Mouse (Mus musculus) erythroblast, adult 5-6 weeks (primary cell): ENCODE results near the gene Tmem223. TPM values are rescaled to one million over a fixed set of nuclear protein-coding genes. Genes with fewer than 3 reads are reported as not detected.
"Not testable (repeated sequence)": the region's sequence is repeated elsewhere in the genome, so short reads cannot be mapped to it uniquely, and the experiment has no call there.

ENCODE experiments used
- ATAC-seq: replicated peaks from 2 replicates; pipeline ENCODE4 v1.8.0; 2016; ENCODE audit warnings: moderate number of reproducible peaks, mild to moderate bottlenecking, moderate TSS enrichment, inconsistent platforms; ENCODE audit not compliant: poor library complexity, low FRiP score, severe bottlenecking
- total RNA-seq, 2 experiments: library from RNA; stranded (forward) in 1 of 2; stranded (reverse) in 1 of 2; fragments of 150-400 nt in 1 of 2; fragments of 200-764, 138-1000 nt in 1 of 2; gene quantifications; 2 replicates each; pipeline versions ENCODE4 v1.2.3 to v1.2.4; 2015 to 2017; ENCODE audit warnings: low replicate concordance in 2 of 2

Tmem223 gene
- total RNA-seq (2015; ENCODE audit: low replicate concordance) (9.4 and 11.0 TPM in 2 replicates), total RNA-seq (2017; ENCODE audit: low replicate concordance) (3.1 and 6.8 TPM in 2 replicates)

- ATAC-seq: peak; percentile 65
Measured at GRCm38 (mm10) chr19:8770567-8771270, at the start of gene Tmem223. Gene Tmem223, plus strand, starts transcription at chr19:8770996.

- ATAC-seq: no peak
Measured at GRCm38 (mm10) chr19:8721378-8721777, 49.4 kb upstream of the Tmem223 start.

GRCm38 (mm10) chr19:8722021-8722420 is 48.8 kb upstream of the Tmem223 start:
- ATAC-seq: no peak

DNA sequence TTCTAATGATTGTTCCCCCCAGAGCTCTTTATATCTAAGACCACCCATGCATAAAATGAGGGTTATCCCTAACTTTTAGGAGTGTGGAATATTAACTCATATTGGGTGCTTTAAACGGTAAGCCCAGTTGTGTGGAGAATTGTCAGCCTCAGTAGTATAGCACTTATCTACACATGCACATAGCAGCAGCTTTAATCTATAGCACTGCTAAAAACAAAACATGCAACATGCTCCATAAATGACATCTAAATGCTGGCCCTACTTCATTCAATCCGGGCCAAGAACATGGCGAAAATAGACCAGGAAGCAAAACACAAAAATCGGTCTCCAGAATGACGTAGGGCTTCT is 48.3 kb upstream of the Tmem223 start:
- peak; percentile 29 for ATAC-seq

DNA sequence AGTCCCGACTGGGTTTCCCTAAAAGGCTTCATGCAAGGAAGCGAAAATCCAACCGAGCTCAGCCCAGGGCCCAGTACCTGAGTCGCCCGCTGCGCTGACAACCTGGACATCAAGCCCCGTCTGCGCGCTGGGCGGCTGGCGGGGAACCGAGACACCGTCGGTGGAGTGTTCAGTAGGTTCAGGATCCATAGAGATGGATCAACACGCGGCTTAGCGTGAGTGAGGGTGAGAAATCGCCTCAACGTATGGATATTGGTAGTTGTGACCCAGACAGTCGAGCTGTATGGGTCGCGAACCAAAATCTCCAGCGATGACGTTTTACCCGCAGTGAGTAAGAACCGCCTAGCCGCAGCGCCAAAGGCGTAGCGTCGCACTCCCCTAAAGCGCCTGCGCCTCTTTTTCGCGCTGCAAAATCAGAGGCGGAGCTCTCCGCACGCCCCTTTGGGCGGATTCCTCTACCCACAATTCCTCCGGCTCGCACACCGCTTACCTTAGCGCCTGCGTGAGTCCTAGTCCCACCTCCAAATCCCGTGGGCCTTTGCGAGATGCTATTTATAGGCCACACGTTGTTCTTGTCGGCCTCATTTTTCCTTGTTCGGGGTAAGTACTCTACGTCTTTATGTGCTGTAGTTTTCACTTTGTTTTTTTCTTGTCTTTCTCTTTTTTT is 47.8 kb upstream of the Tmem223 start, which contains the start of gene Slc3a2:
Gene Slc3a2, minus strand, starts transcription at position 463 of the 667 bp plus-strand sequence.
- peak; percentile 90 for ATAC-seq

DNA sequence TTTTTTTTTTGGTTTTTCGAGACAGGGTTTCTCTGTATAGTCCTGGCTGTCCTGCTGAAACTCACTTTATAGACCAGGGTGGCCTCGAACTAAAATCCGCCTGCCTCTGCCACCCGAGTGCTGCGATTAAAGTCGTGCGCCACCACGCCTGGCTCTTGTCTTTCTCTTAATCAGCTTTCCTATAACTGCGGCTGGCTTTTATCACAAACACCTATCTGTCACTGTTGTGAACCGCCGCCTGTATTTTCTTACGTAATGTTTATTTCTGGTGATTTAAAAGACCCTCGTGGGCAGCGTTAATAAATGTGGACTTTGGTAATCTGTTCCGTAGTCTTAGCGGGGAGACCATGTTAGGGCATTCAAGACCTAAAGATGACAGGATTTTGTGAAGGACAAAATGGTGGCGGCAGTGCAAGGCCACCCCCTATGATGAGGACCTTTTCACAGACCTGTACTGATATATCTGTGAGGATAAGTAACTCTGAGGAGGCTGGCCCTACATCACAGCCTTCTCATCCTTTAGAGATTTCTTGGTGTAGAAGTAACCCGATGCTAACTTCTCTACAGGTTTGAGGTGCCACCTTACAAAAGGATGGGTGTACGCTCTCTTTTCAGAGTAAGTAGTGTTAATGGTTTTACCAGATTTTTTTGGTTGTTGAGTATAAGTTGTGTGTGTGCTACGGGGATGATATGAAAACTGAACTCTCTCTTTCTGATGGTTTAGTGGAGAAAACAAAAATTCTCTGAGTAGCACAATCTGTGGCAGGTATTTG is 47.0 kb upstream of the Tmem223 start:
- 0 out of 2 replicates have a peak, but pooled peaks have one; percentile 30 for ATAC-seq

DNA sequence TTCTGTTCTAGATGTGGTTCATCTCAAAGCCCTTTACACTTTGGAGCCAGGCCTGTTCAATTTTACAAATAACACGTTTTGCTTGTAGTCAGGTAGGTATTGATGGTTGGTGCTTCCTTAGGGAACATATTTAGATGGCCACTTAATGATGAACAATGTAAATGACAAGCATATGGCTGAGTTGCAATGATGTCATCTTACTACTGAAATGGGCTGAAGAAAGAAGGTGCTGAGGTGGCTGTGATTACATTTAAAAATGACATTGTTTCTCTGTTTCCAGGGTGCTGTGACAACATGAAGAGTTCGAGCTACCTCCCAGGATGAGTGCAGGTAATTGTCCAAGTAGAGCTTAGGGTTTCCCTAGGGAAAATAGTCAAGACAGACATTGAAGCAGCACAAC is 46.4 kb upstream of the Tmem223 start:
- no peak for ATAC-seq

DNA sequence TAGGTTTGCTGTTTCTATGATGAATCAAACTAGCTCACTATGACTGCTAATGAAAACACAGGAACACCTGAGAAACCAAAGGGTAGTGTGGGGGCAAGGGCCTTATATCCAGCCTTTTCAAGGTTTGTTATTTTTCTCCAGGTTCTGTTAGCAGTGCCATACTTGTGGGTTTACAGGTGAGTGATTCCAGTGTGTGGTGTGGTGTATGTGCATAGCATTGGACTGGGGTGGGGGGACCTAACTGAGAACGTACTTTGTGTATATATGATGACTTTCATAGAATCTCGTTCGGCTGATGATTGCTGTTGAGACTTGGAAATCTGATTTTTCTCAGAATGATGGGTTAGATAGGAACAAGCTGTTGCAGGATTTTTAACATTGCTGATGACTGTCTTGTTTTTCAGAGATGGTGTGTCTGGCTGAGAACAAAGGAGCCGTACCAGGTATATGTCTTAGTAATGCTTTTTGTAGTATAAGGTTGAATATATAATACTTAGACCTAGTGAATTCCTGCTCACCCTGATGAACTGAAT is 45.6 kb upstream of the Tmem223 start:
- ATAC-seq: no peak

DNA sequence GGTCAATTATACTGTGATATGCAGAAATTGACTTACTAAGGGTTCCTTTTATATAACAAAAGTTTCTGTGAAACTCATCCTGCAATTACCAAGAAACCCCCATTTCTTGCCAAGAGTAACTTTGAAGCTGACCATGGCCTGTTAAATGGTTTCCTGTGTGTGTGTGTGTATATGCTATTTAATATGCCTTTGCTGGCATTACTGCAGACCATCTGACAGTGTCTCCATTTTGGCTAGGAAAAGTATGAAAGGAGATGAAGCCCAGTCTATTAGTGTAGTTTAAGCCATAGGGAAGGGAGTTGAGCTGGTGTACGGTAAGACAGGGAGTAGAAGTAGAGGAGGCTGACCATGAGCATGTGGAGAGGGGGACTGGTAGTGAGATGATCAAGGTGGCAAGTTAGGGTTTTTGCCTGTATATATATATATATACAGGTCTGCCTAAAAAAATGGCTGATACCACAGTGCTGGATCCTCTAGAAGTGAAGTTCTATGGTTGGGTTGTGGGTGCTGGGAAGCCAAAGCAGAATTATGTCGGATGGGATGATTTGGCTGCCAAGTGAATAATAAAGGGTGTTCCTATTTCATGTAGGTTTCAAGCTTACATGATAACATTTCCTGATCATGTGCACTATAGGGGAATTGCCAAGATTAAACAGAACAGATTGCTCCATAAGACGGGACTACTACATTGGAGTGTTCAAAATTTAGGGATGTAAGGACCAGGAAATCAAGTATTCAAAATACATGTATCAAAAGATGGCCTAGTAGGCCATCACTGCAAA is 44.0 kb upstream of the Tmem223 start:
- ATAC-seq: no peak

DNA sequence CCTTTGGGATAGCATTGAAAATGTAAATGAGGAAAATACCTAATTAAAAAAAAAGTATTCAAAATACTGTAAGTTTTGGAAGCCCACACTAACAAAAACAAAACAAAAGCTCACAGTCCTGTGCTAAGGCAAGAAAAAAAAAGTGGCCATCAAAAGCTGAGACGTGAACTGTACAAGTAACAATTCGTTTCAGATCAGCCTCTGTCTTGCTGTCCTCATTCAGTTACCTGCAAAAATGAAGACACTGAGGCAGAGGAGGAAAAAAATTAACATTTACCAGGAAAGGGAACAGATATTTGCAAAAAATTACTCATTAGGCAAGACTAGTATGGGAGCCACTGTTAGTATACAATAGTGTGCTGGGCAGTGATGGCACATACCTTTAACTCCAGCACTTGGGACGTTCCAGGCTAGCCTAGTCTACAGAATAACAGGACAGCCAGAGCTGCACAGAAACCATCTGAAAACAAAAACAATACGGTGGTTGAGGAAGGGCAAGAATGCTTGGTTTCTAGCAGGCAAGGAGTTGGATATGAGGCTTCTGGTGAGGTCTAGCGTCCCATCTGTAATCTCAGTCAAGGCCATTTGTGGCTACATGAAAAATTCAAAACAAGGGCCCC is 43.2 kb upstream of the Tmem223 start:
- no peak for ATAC-seq

DNA sequence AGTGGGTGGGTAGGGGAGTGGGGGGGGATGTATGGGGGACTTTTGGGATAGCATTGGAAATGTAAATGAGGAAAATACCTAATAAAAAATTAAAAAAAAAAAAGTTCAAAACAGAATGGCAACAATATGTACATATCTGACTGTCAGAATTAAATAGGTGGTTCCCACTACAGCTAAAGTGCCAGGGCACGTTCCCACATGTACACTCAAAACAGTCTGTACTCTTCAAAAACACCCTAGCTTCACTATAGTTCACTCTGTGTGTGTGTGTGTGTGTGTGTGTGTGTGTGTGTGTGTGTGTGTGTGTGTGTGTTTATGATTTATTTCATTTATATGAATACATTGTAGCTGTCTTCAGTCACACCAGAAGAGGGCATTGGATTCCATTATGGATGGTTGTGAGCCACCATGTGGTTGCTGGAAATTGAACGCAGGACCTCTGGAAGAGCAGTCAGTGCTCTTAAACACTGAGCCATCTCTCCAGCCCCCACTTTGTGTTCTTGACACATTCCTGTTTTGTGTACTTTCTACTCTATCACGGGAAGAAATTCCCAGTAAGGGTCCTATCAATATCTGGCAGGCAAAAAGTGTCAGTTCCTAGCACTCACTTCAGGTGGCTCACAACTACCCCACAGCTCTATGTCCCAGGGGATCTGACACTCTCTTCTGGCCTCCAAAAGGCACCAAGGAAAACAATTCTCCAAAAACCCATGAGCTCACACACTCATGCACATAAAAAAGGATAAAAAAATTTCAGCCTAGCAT is 42.3 kb upstream of the Tmem223 start:
- not testable (repeated sequence) for ATAC-seq

GRCm38 (mm10) chr19:8734334-8734733 is 36.5 kb upstream of the Tmem223 start:
- ATAC-seq: no peak

- peak; percentile 94 for ATAC-seq
Measured at GRCm38 (mm10) chr19:8735389-8736159, 35.2 kb upstream of the Tmem223 start, which contains the start of gene Wdr74. Gene Wdr74, plus strand, starts transcription at chr19:8735827.

DNA sequence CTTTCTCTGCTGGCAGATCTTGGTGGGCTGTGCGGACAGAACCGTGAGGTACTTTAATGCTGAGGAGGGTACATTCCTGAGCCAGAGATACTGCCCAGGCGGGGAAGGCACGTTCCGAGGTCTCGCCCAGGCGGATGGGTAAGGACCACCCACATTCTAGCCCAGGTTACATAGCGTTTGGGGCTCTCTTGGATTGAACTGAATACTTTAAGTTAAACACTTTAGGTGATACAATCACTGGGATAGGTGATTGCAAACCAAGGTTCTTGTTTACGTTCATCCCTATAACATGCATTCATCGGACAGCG is 34.7 kb upstream of the Tmem223 start:
- no peak for ATAC-seq

- ATAC-seq: no peak
Measured at GRCm38 (mm10) chr19:8738911-8739310, 31.9 kb upstream of the Tmem223 start.

DNA sequence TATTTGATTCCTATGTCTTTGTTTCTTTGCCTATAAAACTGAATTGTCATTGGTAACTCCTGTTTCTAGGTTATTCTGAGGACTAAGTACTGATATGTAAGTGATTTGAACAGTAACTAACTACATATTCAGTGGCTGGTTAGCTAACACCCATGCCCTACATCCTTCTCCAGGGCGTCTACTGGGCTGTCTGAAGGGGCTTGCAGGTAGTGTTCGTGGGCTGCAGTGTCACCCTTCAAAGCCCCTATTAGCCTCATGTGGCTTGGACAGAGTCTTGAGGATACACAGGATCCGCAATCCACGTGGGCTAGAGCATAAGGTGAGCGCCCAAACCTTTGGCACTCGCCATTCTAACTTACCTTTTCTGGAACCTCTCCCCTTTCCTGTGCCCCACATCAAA is 31.1 kb upstream of the Tmem223 start:
- ATAC-seq: no peak

DNA sequence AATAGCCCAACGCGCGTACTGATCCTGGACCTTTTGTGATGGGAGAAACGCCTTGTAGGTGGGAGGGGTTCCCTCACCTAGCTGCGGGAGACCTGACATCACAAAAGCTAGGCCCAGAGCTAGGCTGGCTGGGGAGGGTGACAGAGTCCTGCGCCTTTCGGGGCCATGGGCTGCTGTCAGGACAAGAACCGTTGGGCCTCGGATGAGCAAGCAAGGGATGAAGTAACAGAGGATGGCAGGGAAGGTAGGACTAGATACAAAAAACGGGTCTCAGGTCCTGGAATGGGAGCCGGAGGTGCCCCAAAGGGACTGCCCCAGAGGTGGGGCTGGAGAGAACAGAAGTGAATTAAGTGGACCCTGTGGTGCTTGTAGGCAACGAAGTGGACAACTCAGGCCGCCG is 30.2 kb upstream of the Tmem223 start, which contains the start of gene 1700092M07Rik:
Gene 1700092M07Rik, plus strand, starts transcription at position 116 of the 400 bp plus-strand sequence.
- no peak for ATAC-seq
